Mouse (Mus musculus) embryonic fibroblast, embryonic 13.5 days (primary cell): ENCODE measurements around the gene Syt14. TPM values are rescaled to one million over a fixed set of nuclear protein-coding genes. Genes with fewer than 3 reads are reported as not detected.

Experiments
- H3K27ac ChIP-seq: 2 replicates; pipeline ENCODE4 v1.5.1; 2012; ENCODE audit warnings: low read length, control low read depth, inconsistent platforms; ENCODE audit not compliant: insufficient read depth
- H3K4me1 ChIP-seq: 2 replicates; pipeline ENCODE4 v1.6.1; 2011; ENCODE audit warnings: low read length; ENCODE audit not compliant: control insufficient read depth, insufficient read depth
- H3K4me3 ChIP-seq: 2 replicates; pipeline ENCODE4 v1.5.1; 2011; ENCODE audit warnings: mild to moderate bottlenecking, control low read depth, low read length; ENCODE audit not compliant: insufficient read depth
- CTCF ChIP-seq: IDR thresholded peaks from 2 replicates; pipeline ENCODE4 v1.5.1; 2011; ENCODE audit warnings: mild to moderate bottlenecking, control low read depth, low read length, moderate library complexity, borderline replicate concordance; ENCODE audit not compliant: insufficient read depth
- POLR2A ChIP-seq: IDR thresholded peaks from 2 replicates; pipeline ENCODE4 v1.6.1; 2011; ENCODE audit warnings: low read depth, mild to moderate bottlenecking, control low read depth, low read length, moderate library complexity
- polyA plus RNA-seq: library from polyadenylated mRNA; stranded (reverse); fragments of >200 nt; gene quantifications from 2 replicates; pipeline ENCODE4 v1.2.4, GENCODE M21; 2011; ENCODE audit warnings: low read depth; ENCODE audit not compliant: missing spikeins, insufficient read length

Gene Syt14
- polyA plus RNA-seq, 1 experiment = 1.5 TPM

GRCm38 (mm10) chr1:192939033-192939432 lies 96.5 kb downstream of the Syt14 start:
- no peaks in the 10 kb centered on the region for H3K4me1 ChIP-seq
- TF ChIP-seq CTCF = no peak
- TF ChIP-seq POLR2A = no peak
- H3K27ac ChIP-seq = no peak overlapping the region
- no peak overlapping the region for H3K4me3 ChIP-seq

- TF ChIP-seq POLR2A (no peak), CTCF (no peak)
- Histone ChIP-seq H3K27ac (no peak overlapping the region), H3K4me3 (no peak overlapping the region)
Measured at GRCm38 (mm10) chr1:192937956-192938355, 97.6 kb downstream of the Syt14 start.

GRCm38 (mm10) chr1:192931797-192932196 lies 103.8 kb downstream of the Syt14 start:
- H3K4me1 ChIP-seq = no peaks in the 10 kb centered on the region
- no peak overlapping the region for H3K27ac ChIP-seq
- no peak for TF ChIP-seq CTCF
- no peak for TF ChIP-seq POLR2A
- H3K4me3 ChIP-seq = no peak overlapping the region

More at GRCm38 (mm10) chr1:192937956-192938355, 97.6 kb downstream of the Syt14 start:
- no peaks in the 10 kb centered on the region for H3K4me1 ChIP-seq

- H3K4me1 ChIP-seq = no peaks in the 10 kb centered on the region
- no peak overlapping the region for H3K27ac ChIP-seq
- no peak for TF ChIP-seq CTCF
- no peak for TF ChIP-seq POLR2A
- H3K4me3 ChIP-seq = no peak overlapping the region
Measured at GRCm38 (mm10) chr1:192912101-192912728, 123.4 kb downstream of the Syt14 start.

GRCm38 (mm10) chr1:192901516-192901915 lies 134.1 kb downstream of the Syt14 start:
- Histone ChIP-seq H3K27ac (no peak overlapping the region), H3K4me1 (no peaks in the 10 kb centered on the region), H3K4me3 (no peak overlapping the region)
- TF ChIP-seq CTCF = no peak
- TF ChIP-seq POLR2A = no peak

GRCm38 (mm10) chr1:192900913-192901312 lies 134.7 kb downstream of the Syt14 start:
- TF ChIP-seq CTCF (no peak), POLR2A (no peak)
- Histone ChIP-seq H3K4me3 (no peak overlapping the region), H3K4me1 (no peaks in the 10 kb centered on the region), H3K27ac (no peak overlapping the region)

GRCm38 (mm10) chr1:192898742-192899141 lies 136.8 kb downstream of the Syt14 start:
- no peak overlapping the region for H3K4me3 ChIP-seq
- H3K27ac ChIP-seq = no peak overlapping the region
- TF ChIP-seq CTCF = no peak
- no peak for TF ChIP-seq POLR2A
- no peaks in the 10 kb centered on the region for H3K4me1 ChIP-seq

GRCm38 (mm10) chr1:192897218-192897617 lies 138.4 kb downstream of the Syt14 start:
- Histone ChIP-seq H3K4me3 (no peak overlapping the region), H3K27ac (no peak overlapping the region), H3K4me1 (no peaks in the 10 kb centered on the region)
- TF ChIP-seq POLR2A (no peak), CTCF (no peak)

GRCm38 (mm10) chr1:192896076-192896475 lies 139.5 kb downstream of the Syt14 start:
- no peak overlapping the region for H3K4me3 ChIP-seq
- no peaks in the 10 kb centered on the region for H3K4me1 ChIP-seq
- no peak for TF ChIP-seq POLR2A
- TF ChIP-seq CTCF = no peak
- H3K27ac ChIP-seq = no peak overlapping the region

- TF ChIP-seq CTCF = no peak
- no peak for TF ChIP-seq POLR2A
- Histone ChIP-seq H3K4me1 (no peaks in the 10 kb centered on the region), H3K4me3 (no peak overlapping the region), H3K27ac (no peak overlapping the region)
Measured at GRCm38 (mm10) chr1:192890716-192891115, 144.9 kb downstream of the Syt14 start.
